Mouse (Mus musculus): ENCODE measurements around the gene Maoa.

DNA sequence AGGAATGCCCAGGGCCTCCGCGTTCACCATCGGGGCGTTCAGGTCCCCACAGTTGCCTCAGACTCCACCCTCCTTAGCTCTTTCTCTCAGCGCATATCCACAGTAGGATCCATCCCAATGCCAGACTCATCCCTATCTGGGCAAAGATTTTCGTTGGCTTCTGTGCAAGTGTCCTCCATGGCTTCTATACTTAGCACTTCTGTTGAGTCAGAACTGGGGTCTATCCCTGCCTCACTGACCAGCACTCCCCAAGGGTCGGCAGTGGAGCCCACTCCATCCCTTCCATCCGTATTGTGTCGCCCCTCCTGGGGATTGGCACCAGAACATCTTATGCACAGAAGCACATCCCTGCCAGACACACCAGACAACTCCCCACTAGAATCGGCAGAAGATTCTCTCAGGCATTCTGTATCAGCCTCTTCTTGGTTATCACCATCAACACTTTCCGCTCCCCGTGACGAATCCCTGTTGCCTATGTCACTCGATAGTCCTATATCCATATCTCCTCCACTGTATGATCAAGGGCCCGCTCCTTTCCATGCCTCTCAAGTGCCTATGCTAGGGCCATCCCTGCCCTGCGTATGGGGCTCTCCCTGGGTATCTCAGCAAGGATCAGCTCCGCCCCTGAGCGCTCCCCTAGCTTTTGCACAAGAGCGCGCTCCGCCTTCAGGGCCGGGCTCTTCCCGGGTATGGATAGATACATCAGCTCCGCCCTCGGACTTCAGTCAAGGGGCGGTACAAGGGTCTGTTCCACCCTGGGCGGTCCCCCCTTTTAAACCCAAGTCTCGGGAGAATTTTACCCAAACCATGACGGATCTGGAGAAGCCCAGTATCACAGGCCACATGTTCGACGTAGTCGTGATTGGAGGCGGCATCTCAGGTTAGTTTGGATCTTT is at the start of gene Maoa:
- no peak for TF ChIP-seq CTCF (IDR thresholded peaks at IDR 0.05; ENCODE audit: low read depth)
- TF ChIP-seq EP300 (IDR thresholded peaks at IDR 0.05; ENCODE audit: low read depth) = no peak
